Mouse (Mus musculus) megakaryocyte, embryonic 14.5 days (primary cell): ENCODE data around the gene Zfp110.

Source experiments
- FLI1 ChIP-seq: IDR thresholded peaks from 2 replicates; pipeline ENCODE4 v1.6.1; 2012; ENCODE audit warnings: low read length, inconsistent platforms, mixed read lengths
- GATA1 ChIP-seq: IDR thresholded peaks from 3 replicates; pipeline ENCODE4 v1.6.1; 2012; ENCODE audit warnings: mixed read lengths, low read length, inconsistent platforms, borderline replicate concordance

GRCm38 (mm10) chr7:12818521-12819295, 15.9 kb upstream of the Zfp110 start, which contains the start of gene Zfp329:
- TF ChIP-seq GATA1, result no peak
- no peak for TF ChIP-seq FLI1
